Mouse (Mus musculus) CH12.LX (cell line): ENCODE results near the gene Snx30. TPM values are rescaled to one million over a fixed set of nuclear protein-coding genes. Genes with fewer than 3 reads are reported as not detected.

Source experiments
- DNase-seq: peaks from one replicate; pipeline ENCODE4 v3.0.0-alpha.2; 2013; ENCODE audit errors: extremely low read depth
- H3K27ac ChIP-seq: 2 replicates; pipeline ENCODE4 v1.5.1; 2012; ENCODE audit warnings: low read depth, mild to moderate bottlenecking, control low read depth, moderate library complexity; ENCODE audit not compliant: insufficient read depth
- H3K27me3 ChIP-seq: replicated peaks from 2 replicates; pipeline ENCODE3; 2012; ENCODE audit warnings: inconsistent platforms
- H3K36me3 ChIP-seq, 2 experiments: replicated peaks in 1 of 2; 2 replicates each; pipeline versions ENCODE3 to v1.6.1; 2012; ENCODE audit warnings: inconsistent platforms in 1 of 2, low read length in 1 of 2, mild to moderate bottlenecking in 1 of 2, mixed read lengths in 1 of 2, moderate library complexity in 1 of 2; ENCODE audit not compliant: control insufficient read depth in 1 of 2, insufficient read depth in 1 of 2
- H3K4me1 ChIP-seq, 2 experiments: 2 replicates each; pipeline ENCODE4 v1.6.1; 2012; ENCODE audit warnings: inconsistent platforms in 1 of 2, moderate library complexity in 1 of 2; ENCODE audit not compliant: insufficient read depth in 2 of 2, control insufficient read depth in 1 of 2
- H3K4me2 ChIP-seq: 2 replicates; pipeline ENCODE4 v1.6.1; 2012; ENCODE audit warnings: low read depth, mild to moderate bottlenecking, control low read depth; ENCODE audit not compliant: poor library complexity, insufficient read depth, severe bottlenecking
- H3K4me3 ChIP-seq, 3 experiments: fragments of 150-350 bp in 1 of 3; sonication (generic) in 1 of 3; replicated peaks in 1 of 3; 2 replicates each; pipeline versions ENCODE3 to v1.5.1; 2011 to 2012; ENCODE audit warnings: low read depth in 2 of 3, low read length in 2 of 3, mild to moderate bottlenecking in 2 of 3, moderate library complexity in 2 of 3, control low read depth in 1 of 3, improper control_type of control experiment in 1 of 3, inconsistent platforms in 1 of 3, mixed read lengths in 1 of 3; ENCODE audit not compliant: poor library complexity in 1 of 3
- H3K79me2 ChIP-seq: replicated peaks from 2 replicates; pipeline ENCODE4 v1.6.1; 2012; ENCODE audit warnings: mild to moderate bottlenecking, moderate library complexity; ENCODE audit not compliant: control insufficient read depth, poor library complexity, insufficient read depth, severe bottlenecking; ENCODE audit errors: extremely low read depth
- H3K9ac ChIP-seq: 2 replicates; pipeline ENCODE4 v1.6.1; 2012; ENCODE audit warnings: low read depth, mild to moderate bottlenecking, control low read depth, moderate library complexity; ENCODE audit not compliant: insufficient read depth
- H3K9me3 ChIP-seq: replicated peaks from 2 replicates; pipeline ENCODE3; 2012; ENCODE audit warnings: low read length, inconsistent platforms, mixed read lengths
- BHLHE40 ChIP-seq: IDR thresholded peaks from 2 replicates; pipeline ENCODE4 v1.6.1; 2011; ENCODE audit warnings: mild to moderate bottlenecking, low read depth, low read length, improper control_type of control experiment
- CHD1 ChIP-seq: IDR thresholded peaks from 2 replicates; pipeline ENCODE4 v1.6.1; 2012; ENCODE audit warnings: low read depth, low read length, improper control_type of control experiment, inconsistent platforms
- CHD2 ChIP-seq: IDR thresholded peaks from 2 replicates; pipeline ENCODE4 v1.6.1; 2011; ENCODE audit warnings: low read length, improper control_type of control experiment
- CTCF ChIP-seq, 2 experiments: IDR thresholded peaks in 1 of 2; conservative IDR thresholded peaks in 1 of 2; 2 replicates each; pipeline ENCODE4 v1.5.1; 2011 to 2012; ENCODE audit warnings: low read depth in 2 of 2, low read length in 2 of 2, improper control_type of control experiment in 1 of 2, inconsistent platforms in 1 of 2, mild to moderate bottlenecking in 1 of 2, moderate library complexity in 1 of 2
- EP300 ChIP-seq: IDR thresholded peaks from 2 replicates; pipeline ENCODE4 v1.6.1; 2011; ENCODE audit warnings: low read length, improper control_type of control experiment
- GABPA ChIP-seq: IDR thresholded peaks from 2 replicates; pipeline ENCODE4 v1.6.1; 2012; ENCODE audit warnings: low read depth, low read length, improper control_type of control experiment, inconsistent platforms; ENCODE audit not compliant: insufficient replicate concordance
- JUND ChIP-seq: conservative IDR thresholded peaks from 2 replicates; pipeline ENCODE4 v1.6.1; 2011; ENCODE audit warnings: low read depth, low read length, improper control_type of control experiment
- MAX ChIP-seq: IDR thresholded peaks from 2 replicates; pipeline ENCODE4 v1.6.1; 2011; ENCODE audit warnings: low read length, improper control_type of control experiment
- MEF2A ChIP-seq: IDR thresholded peaks from 2 replicates; pipeline ENCODE4 v1.6.1; 2014; ENCODE audit warnings: low read depth, mild to moderate bottlenecking, inconsistent platforms, low read length, improper control_type of control experiment, borderline replicate concordance
- SIN3A ChIP-seq: IDR thresholded peaks from 2 replicates; pipeline ENCODE4 v1.6.1; 2012; ENCODE audit warnings: low read length, improper control_type of control experiment, inconsistent platforms
- USF1 ChIP-seq: IDR thresholded peaks from 2 replicates; pipeline ENCODE4 v1.6.1; 2014; ENCODE audit warnings: low read depth, mild to moderate bottlenecking, inconsistent platforms, low read length, improper control_type of control experiment
- USF2 ChIP-seq: conservative IDR thresholded peaks from 2 replicates; pipeline ENCODE4 v1.6.1; 2011; ENCODE audit warnings: low read depth, low read length, improper control_type of control experiment
- ZC3H11A ChIP-seq: IDR thresholded peaks from 2 replicates; pipeline ENCODE4 v1.6.1; 2012; ENCODE audit warnings: low read depth, mild to moderate bottlenecking, inconsistent platforms, low read length, improper control_type of control experiment
- ZMIZ1 ChIP-seq: IDR thresholded peaks from 2 replicates; pipeline ENCODE4 v1.6.1; 2012; ENCODE audit warnings: low read depth, mild to moderate bottlenecking, inconsistent platforms, low read length, improper control_type of control experiment
- dilution Hi-C: fragments of 300-500 bp; cut with MboI; formaldehyde crosslinking; loops from 2 replicates; pipeline ENCODE4 v1.14.3; 2020; ENCODE audit warnings: low sequenced_read_pairs; ENCODE audit not compliant: extremely low pct_unique_long_range_greater_than_20kb, extremely low pct_ligation_motif_present
- in situ Hi-C: fragments of 300-500 bp; cut with MboI; formaldehyde crosslinking; loops from 3 replicates; pipeline ENCODE4 v1.14.3; 2019; ENCODE audit warnings: low sequenced_read_pairs, low pct_ligation_motif_present, low pct_unique_long_range_greater_than_20kb, mixed read lengths
- polyA plus RNA-seq: library from polyadenylated mRNA; unstranded; fragments of >175 nt; gene quantifications from 2 replicates; pipeline ENCODE4 v1.2.1, GENCODE M21; 2012; ENCODE audit warnings: low read depth; ENCODE audit not compliant: insufficient read length
- total RNA-seq, 2 experiments: library from RNA; depleted of rRNA; stranded (reverse); fragments of 300-350 nt in 1 of 2; fragments of >200 nt in 1 of 2; gene quantifications; 2 replicates each; pipeline ENCODE4 v1.2.3; 2012 to 2014

Gene Snx30
- total and polyA plus RNA-seq, 3 experiments: 7.9 to 16.9 (median 8.4) TPM

GRCm38 (mm10) chr4:59831038-59831437, 25.4 kb downstream of the Snx30 start:
- dilution Hi-C loops: no loop called here
- peaks cover 3 to 27% of the 10 kb centered on the region in 2 experiments; a peak in 2 of 4 replicates for H3K4me1 ChIP-seq

GRCm38 (mm10) chr4:59832810-59833209, 27.2 kb downstream of the Snx30 start:
- DNase-seq: no peak
- peaks cover 6 to 82% of the 10 kb centered on the region in 2 experiments for H3K36me3 ChIP-seq
- H3K4me3 ChIP-seq: no peak overlapping the region
- peaks cover 0 to 17% of the 10 kb centered on the region in 2 experiments; a peak in 2 of 4 replicates for H3K4me1 ChIP-seq
- dilution Hi-C loops (no loop called here), in situ Hi-C loops (no loop called here)
- no peak overlapping the region for H3K9ac ChIP-seq
- no peak overlapping the region for H3K4me2 ChIP-seq
- no peak overlapping the region for H3K27ac ChIP-seq
- H3K79me2 ChIP-seq: no peaks in the 10 kb centered on the region
- no peaks in the 10 kb centered on the region for H3K27me3 ChIP-seq
- H3K9me3 ChIP-seq: peaks cover 2% of the 10 kb centered on the region
- TF ChIP-seq ZMIZ1 (no peak), MEF2A (no peak), CTCF (conservative IDR thresholded peaks at IDR 0.05 in 1 of 2, IDR thresholded peaks at IDR 0.05 in 1 of 2; ENCODE audit: low read depth in 2 of 2, low read length in 2 of 2) (no peak), CHD1 (no peak)
- TF ChIP-seq, all 38 proteins: peak for 0

More at GRCm38 (mm10) chr4:59831038-59831437, 25.4 kb downstream of the Snx30 start:
- TF ChIP-seq USF2 (no peak), MAX (no peak), SIN3A (no peak), MEF2A (no peak), CTCF (conservative IDR thresholded peaks at IDR 0.05 in 1 of 2, IDR thresholded peaks at IDR 0.05 in 1 of 2; ENCODE audit: low read depth in 2 of 2, low read length in 2 of 2) (no peak), BHLHE40 (no peak), GABPA (no peak), USF1 (no peak), EP300 (no peak), JUND (no peak), ZC3H11A (no peak)
- H3K36me3 ChIP-seq: peaks cover 9 to 88% of the 10 kb centered on the region in 2 experiments
- in situ Hi-C loops: no loop called here
- H3K9ac ChIP-seq: no peak overlapping the region
- H3K4me3 ChIP-seq: no peak overlapping the region
- DNase-seq: no peak
- H3K79me2 ChIP-seq: no peaks in the 10 kb centered on the region; the same call in 1 of the 2 replicates
- H3K9me3 ChIP-seq: peaks cover 2% of the 10 kb centered on the region
- H3K4me2 ChIP-seq: no peak overlapping the region
- H3K27me3 ChIP-seq: no peaks in the 10 kb centered on the region
- no peak overlapping the region for H3K27ac ChIP-seq

DNA sequence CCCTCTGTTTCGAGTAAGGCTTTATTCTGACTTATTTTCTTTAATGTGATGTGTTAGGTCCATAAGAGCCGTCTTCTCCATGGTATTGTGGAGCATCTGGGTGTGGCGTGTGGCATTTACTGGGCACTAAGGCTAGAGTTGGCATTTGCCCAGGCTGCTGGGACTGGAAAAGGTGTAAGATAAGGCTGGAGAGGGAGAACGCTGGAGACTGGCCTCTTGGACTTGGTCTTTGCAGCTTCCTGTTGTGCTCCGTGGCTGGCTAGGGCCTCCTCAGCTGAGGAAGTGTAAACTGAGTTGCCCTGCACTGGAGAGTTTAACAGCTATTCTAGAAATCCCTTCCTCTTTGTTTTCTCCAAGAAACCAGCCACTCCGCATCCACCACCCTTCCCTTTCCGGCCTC, 32.0 kb downstream of the Snx30 start:
- Histone ChIP-seq H3K4me2 (no peak overlapping the region), H3K9me3 (peaks cover 2% of the 10 kb centered on the region), H3K4me3 (no peak overlapping the region), H3K79me2 (no peaks in the 10 kb centered on the region), H3K36me3 (peaks cover 6 to 70% of the 10 kb centered on the region in 2 experiments), H3K9ac (no peak overlapping the region), H3K27me3 (no peaks in the 10 kb centered on the region), H3K27ac (no peak overlapping the region), H3K4me1 (peaks cover 0 to 19% of the 10 kb centered on the region in 2 experiments; a peak in 2 of 4 replicates)
- DNase-seq: no peak
- dilution Hi-C loops: no loop called here
- in situ Hi-C loops: no loop called here
- TF ChIP-seq MAX (no peak), CHD2 (no peak), EP300 (no peak), USF2 (no peak)
